In the genomic region with DNA sequence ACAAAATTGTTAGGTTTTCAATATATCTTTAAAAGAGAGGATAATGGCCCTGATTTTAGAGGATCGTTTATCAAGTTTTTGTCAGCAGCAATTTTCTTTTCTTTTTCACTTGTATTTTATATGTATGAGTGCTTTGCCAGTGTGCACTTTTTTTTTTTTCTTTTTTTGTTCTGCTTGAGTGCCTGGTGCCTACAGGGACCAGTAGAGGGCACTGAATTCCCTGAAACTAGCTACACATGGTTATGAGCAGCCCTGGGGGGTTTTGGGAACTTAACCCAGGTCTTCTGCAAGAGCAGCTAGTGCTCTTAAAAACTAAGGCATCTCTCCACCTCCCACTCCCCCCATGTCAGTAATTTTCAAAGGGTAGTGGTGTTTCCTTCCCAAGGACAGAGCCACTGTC, we compare ENCODE assay signal across 13 mouse cellular contexts.
DNase-seq lines count a peak whose midpoint lies in the region; ATAC-seq and TF ChIP-seq lines count a peak whose summit lies in the region.
"Had no signal": no experiment of that assay in that cellular context is flagged by ENCODE, and none has a peak within 500 bp of the region (broad histone marks: within the 10 kb centered on the region; RNA-seq: fewer than 3 reads in every experiment).

No protein-coding gene starts in this region.

- H3K27ac ChIP-seq in kidney, embryonic 16.5 days (ENCODE audit: low read length) = 0 out of 2 replicates have a peak overlapping the region, but pooled peaks have one; percentile 13
- H3K27ac ChIP-seq in kidney, embryonic 14.5 days (ENCODE audit: low read depth, low read length) = no peak overlapping the region
- H3K27ac ChIP-seq in MEL (ENCODE audit: control insufficient read depth, low read depth, low read length) = no peak overlapping the region

- no peak for ATAC-seq in kidney, embryonic 16.5 days (ENCODE audit: low FRiP score, low TSS enrichment)
- ATAC-seq in kidney, embryonic 14.5 days (ENCODE audit: low FRiP score, low TSS enrichment) = no peak

- TF ChIP-seq POLR2A in MEL (IDR thresholded peaks at IDR 0.05; ENCODE audit: control insufficient read depth in 1 of 2, insufficient read depth in 1 of 2, low read depth in 1 of 2, low read length in 2 of 2, poor library complexity in 1 of 2) = no peak

- TF ChIP-seq EP300 in MEL (IDR thresholded peaks at IDR 0.05; ENCODE audit: low read depth in 1 of 2, low read length in 2 of 2) = no peak

- 82% methylated on average over 1 of the region's 1 CpGs for WGBS in kidney, embryonic 16.5 days
- WGBS in kidney, embryonic 14.5 days = 88% methylated on average over 1 of the region's 1 CpGs

- no peak overlapping the region for H3K4me3 ChIP-seq in kidney, embryonic 16.5 days (ENCODE audit: low read length)
- H3K4me3 ChIP-seq in kidney, embryonic 14.5 days (ENCODE audit: low read length) = no peak overlapping the region
- H3K4me3 ChIP-seq in MEL (ENCODE audit: control insufficient read depth in 1 of 2, insufficient read depth in 1 of 2, low read depth in 2 of 2, low read length in 2 of 2) = no peak overlapping the region
- H3K4me3 ChIP-seq: megakaryocyte, embryonic 14.5 days had no signal

- no peaks in the 10 kb centered on the region for H3K79me2 ChIP-seq in MEL (ENCODE audit: control insufficient read depth, insufficient read depth, low read length, poor library complexity)

- H3K36me3 ChIP-seq in kidney, embryonic 16.5 days (ENCODE audit: insufficient read depth, low read length) = peaks cover 8% of the 10 kb centered on the region; the same call in 1 of the 2 replicates
- 0 out of 2 replicates have a peak, but pooled peaks cover 2% of the 10 kb centered on the region for H3K36me3 ChIP-seq in kidney, embryonic 14.5 days (ENCODE audit: control insufficient read depth, insufficient read depth, low read length)
- no peaks in the 10 kb centered on the region for H3K36me3 ChIP-seq in MEL (ENCODE audit: control insufficient read depth in 1 of 2, insufficient read depth in 2 of 2, low read length in 2 of 2)

- TF ChIP-seq RAD21 in MEL (IDR thresholded peaks at IDR 0.05; ENCODE audit: low read depth, low read length) = no peak

- H3K4me2 ChIP-seq in kidney, embryonic 16.5 days (replicated peaks; ENCODE audit: low read depth, low read length) = no peak overlapping the region
- no peak overlapping the region for H3K4me2 ChIP-seq in kidney, embryonic 14.5 days (replicated peaks; ENCODE audit: low read depth, low read length)

- H3K9ac ChIP-seq in kidney, embryonic 16.5 days (replicated peaks; ENCODE audit: low read length) = no peak overlapping the region
- no peak overlapping the region for H3K9ac ChIP-seq in kidney, embryonic 14.5 days (ENCODE audit: low read depth, low read length)
- no peak overlapping the region for H3K9ac ChIP-seq in MEL (ENCODE audit: control insufficient read depth, low read depth, low read length, poor library complexity, severe bottlenecking)

- H3K9me3 ChIP-seq in kidney, embryonic 16.5 days (ENCODE audit: low read length) = peaks cover 5% of the 10 kb centered on the region
- H3K9me3 ChIP-seq in kidney, embryonic 14.5 days (ENCODE audit: control insufficient read depth, low read length) = peaks cover 4% of the 10 kb centered on the region
- H3K9me3 ChIP-seq in MEL (replicated peaks; ENCODE audit: insufficient read depth, low read length) = no peaks in the 10 kb centered on the region

- DNase-seq in cerebellum, adult 9-10 months = peak; percentile 37
- no peak for DNase-seq in cerebellum, postnatal 36 days
- no peak for DNase-seq in MEL (ENCODE audit: low read depth, low spot score)
- peak; percentile 23 for DNase-seq in kidney, postnatal 10 days
- DNase-seq in adrenal gland, postnatal 25 days = no peak
- DNase-seq in heart, postnatal 36 days = no peak
- DNase-seq: cerebellum, adult 8-10 months; heart, postnatal 10 days; lung, adult 18-20 months; right cerebral cortex, postnatal 4 days had no signal

- intact Hi-C loops in heart, postnatal 36 days (cut with DNase I) = no loop called here

- no peak for TF ChIP-seq CTCF in MEL (IDR thresholded peaks at IDR 0.05 in 2 of 3, conservative IDR thresholded peaks at IDR 0.05 in 1 of 3; ENCODE audit: control insufficient read depth in 1 of 3, insufficient read depth in 1 of 3, low read depth in 2 of 3, low read length in 3 of 3, poor library complexity in 1 of 3, severe bottlenecking in 1 of 3)

- H3K4me1 ChIP-seq in kidney, embryonic 16.5 days (ENCODE audit: insufficient read depth, low read length) = peaks cover 45% of the 10 kb centered on the region
- peaks cover 14% of the 10 kb centered on the region; the same call in 1 of the 2 replicates for H3K4me1 ChIP-seq in kidney, embryonic 14.5 days (ENCODE audit: control insufficient read depth, insufficient read depth, low read length)
- H3K4me1 ChIP-seq in MEL (ENCODE audit: control insufficient read depth in 1 of 2, insufficient read depth in 2 of 2, low read length in 2 of 2) = no peaks in the 10 kb centered on the region
- H3K4me1 ChIP-seq: megakaryocyte, embryonic 14.5 days had no signal

- no peaks in the 10 kb centered on the region for H3K27me3 ChIP-seq in kidney, embryonic 16.5 days (ENCODE audit: insufficient read depth, low read length)
- H3K27me3 ChIP-seq in kidney, embryonic 14.5 days (ENCODE audit: control insufficient read depth, insufficient read depth, low read length) = no peaks in the 10 kb centered on the region
- no peaks in the 10 kb centered on the region for H3K27me3 ChIP-seq in MEL (ENCODE audit: control insufficient read depth in 1 of 2, insufficient read depth in 2 of 2, low read length in 2 of 2)
- H3K27me3 ChIP-seq: megakaryocyte, embryonic 14.5 days had no signal

TF ChIP-seq in MEL, 35 proteins besides CTCF, POLR2A, EP300 and RAD21:
- TF ChIP-seq USF2 (IDR thresholded peaks at IDR 0.05; ENCODE audit: borderline replicate concordance in 1 of 2, insufficient read depth in 1 of 2, low read depth in 1 of 2, low read length in 2 of 2) = no peak
- TF ChIP-seq HCFC1 (IDR thresholded peaks at IDR 0.05; ENCODE audit: low read depth, low read length) = no peak
- TF ChIP-seq ZNF384 (IDR thresholded peaks at IDR 0.05; ENCODE audit: low read depth, low read length) = peak; percentile 32; the same call in 1 of the 2 replicates
- TF ChIP-seq ETS1 (IDR thresholded peaks at IDR 0.05; ENCODE audit: low read depth, low read length) = no peak
- TF ChIP-seq ELF1 (IDR thresholded peaks at IDR 0.05; ENCODE audit: low read depth, low read length) = no peak

Comparison
In these comparisons a context has a peak if more than half of its experiments do, and no peak if none do; other contexts are left out.
1. DNase-seq: peak in cerebellum, adult 9-10 months (single experiment) and kidney, postnatal 10 days (single experiment); none in cerebellum, postnatal 36 days (0 of 2), MEL (single experiment), adrenal gland, postnatal 25 days (single experiment) and heart, postnatal 36 days (0 of 2).